Mouse (Mus musculus): ENCODE data around the gene Ankrd23. TPM values are rescaled to one million over a fixed set of nuclear protein-coding genes. Genes with fewer than 3 reads are reported as not detected.

Ankrd23 gene
- total RNA-seq, 2 experiments from 2014 or later: 1.7 TPM; not detected in 1

- no peak for ATAC-seq (replicated peaks; ENCODE audit: low FRiP score, poor library complexity, severe bottlenecking)
Observed at GRCm38 (mm10) chr1:36485080-36485479, 51.6 kb downstream of the Ankrd23 start.

GRCm38 (mm10) chr1:36483825-36484224 is 52.9 kb downstream of the Ankrd23 start:
- ATAC-seq (replicated peaks; ENCODE audit: low FRiP score, poor library complexity, severe bottlenecking): no peak

Other genes starting within 250 kb of the Ankrd23 start
- gene Arid5a, start 229.2 kb downstream of the Ankrd23 start, total RNA-seq (2015; ENCODE audit: low replicate concordance): 2.9 and 9.2 TPM in 2 replicates
- gene Arid5a, start 229.2 kb downstream of the Ankrd23 start, total RNA-seq (2017; ENCODE audit: low replicate concordance): 0.53 and 2.1 TPM in 2 replicates
- 13.3 and 16.3 TPM in 2 replicates for gene Kansl3, start 167.7 kb downstream of the Ankrd23 start, total RNA-seq (2015; ENCODE audit: low replicate concordance)
- 23.2 and 27.2 TPM in 2 replicates for gene Kansl3, start 167.7 kb downstream of the Ankrd23 start, total RNA-seq (2017; ENCODE audit: low replicate concordance)
- gene Fer1l5, start 164.6 kb downstream of the Ankrd23 start, total RNA-seq (2015; ENCODE audit: low replicate concordance): not detected in 2 replicates
- gene Fer1l5, start 164.6 kb downstream of the Ankrd23 start, total RNA-seq (2017; ENCODE audit: low replicate concordance): not detected in 2 replicates
- gene Lman2l, start 91.6 kb downstream of the Ankrd23 start, total RNA-seq (2015; ENCODE audit: low replicate concordance): 7.2 and 13.4 TPM in 2 replicates
- 1.7 and 4.1 TPM in 2 replicates for gene Lman2l, start 91.6 kb downstream of the Ankrd23 start, total RNA-seq (2017; ENCODE audit: low replicate concordance)
- 2.9 and 3.6 TPM in 2 replicates for gene Cnnm4, start 65.3 kb downstream of the Ankrd23 start, total RNA-seq (2015; ENCODE audit: low replicate concordance)
- 1.4 and 3.3 TPM in 2 replicates for gene Cnnm4, start 65.3 kb downstream of the Ankrd23 start, total RNA-seq (2017; ENCODE audit: low replicate concordance)
- 2.5 and 10.5 TPM in 2 replicates for gene Cnnm3, start 25.0 kb downstream of the Ankrd23 start, total RNA-seq (2015; ENCODE audit: low replicate concordance)
- 3.9 and 9.4 TPM in 2 replicates for gene Cnnm3, start 25.0 kb downstream of the Ankrd23 start, total RNA-seq (2017; ENCODE audit: low replicate concordance)
- gene Gm42417, start 2.5 kb upstream of the Ankrd23 start, total RNA-seq (2015; ENCODE audit: low replicate concordance): 0.42 TPM in 1 of 2 replicates, not detected in the other
- 86.5 TPM in 1 of 2 replicates, not detected in the other for gene Gm42417, start 2.5 kb upstream of the Ankrd23 start, total RNA-seq (2017; ENCODE audit: low replicate concordance)
- gene Ankrd39, start 10.6 kb upstream of the Ankrd23 start, total RNA-seq (2015; ENCODE audit: low replicate concordance): not detected in 2 replicates
- gene Ankrd39, start 10.6 kb upstream of the Ankrd23 start, total RNA-seq (2017; ENCODE audit: low replicate concordance): 1.4 and 1.8 TPM in 2 replicates
- not detected in 2 replicates for gene Sema4c, start 21.5 kb upstream of the Ankrd23 start, total RNA-seq (2015; ENCODE audit: low replicate concordance)
- gene Sema4c, start 21.5 kb upstream of the Ankrd23 start, total RNA-seq (2017; ENCODE audit: low replicate concordance): 0.45 TPM in 1 of 2 replicates, not detected in the other
- gene Fam178b, start 146.3 kb upstream of the Ankrd23 start, total RNA-seq (2015; ENCODE audit: low replicate concordance): not detected in 2 replicates
- not detected in 2 replicates for gene Fam178b, start 146.3 kb upstream of the Ankrd23 start, total RNA-seq (2017; ENCODE audit: low replicate concordance)
- 138 and 208 TPM in 2 replicates for gene Cox5b, start 154.6 kb upstream of the Ankrd23 start, total RNA-seq (2015; ENCODE audit: low replicate concordance)
- 116 and 354 TPM in 2 replicates for gene Cox5b, start 154.6 kb upstream of the Ankrd23 start, total RNA-seq (2017; ENCODE audit: low replicate concordance)
- not detected in 2 replicates for gene 4933424G06Rik, start 173.3 kb upstream of the Ankrd23 start, total RNA-seq (2015; ENCODE audit: low replicate concordance)
- not detected in 2 replicates for gene 4933424G06Rik, start 173.3 kb upstream of the Ankrd23 start, total RNA-seq (2017; ENCODE audit: low replicate concordance)
- gene Actr1b, start 177.5 kb upstream of the Ankrd23 start, total RNA-seq (2015; ENCODE audit: low replicate concordance): 8.0 and 9.4 TPM in 2 replicates
- gene Actr1b, start 177.5 kb upstream of the Ankrd23 start, total RNA-seq (2017; ENCODE audit: low replicate concordance): 17.5 and 19.1 TPM in 2 replicates
- gene Zap70, start 224.9 kb upstream of the Ankrd23 start, total RNA-seq (2015; ENCODE audit: low replicate concordance): 0.72 TPM in 1 of 2 replicates, not detected in the other
- gene Zap70, start 224.9 kb upstream of the Ankrd23 start, total RNA-seq (2017; ENCODE audit: low replicate concordance): 0.23 and 0.64 TPM in 2 replicates